Mouse (Mus musculus): ENCODE data around the gene Prkag2.

Prkag2 gene

GRCm38 (mm10) chr5:24908141-24908819 lies 192.2 kb downstream of the Prkag2 start:
- DNase-seq: peak; percentile 87

GRCm38 (mm10) chr5:24907737-24908136 lies 192.7 kb downstream of the Prkag2 start:
- peak; percentile 15 for DNase-seq

- DNase-seq: no peak
Observed at GRCm38 (mm10) chr5:24906844-24907243, 193.6 kb downstream of the Prkag2 start.

GRCm38 (mm10) chr5:24904941-24905340 lies 195.5 kb downstream of the Prkag2 start:
- DNase-seq: no peak

- DNase-seq: no peak
Observed at GRCm38 (mm10) chr5:24904423-24904822, 196.0 kb downstream of the Prkag2 start.

- no peak for DNase-seq
Observed at GRCm38 (mm10) chr5:24904001-24904400, 196.4 kb downstream of the Prkag2 start.

GRCm38 (mm10) chr5:24902835-24903234 lies 197.6 kb downstream of the Prkag2 start:
- peak; percentile 37 for DNase-seq

GRCm38 (mm10) chr5:24895606-24896005 lies 204.8 kb downstream of the Prkag2 start:
- DNase-seq: no peak

GRCm38 (mm10) chr5:24894814-24895213 lies 205.6 kb downstream of the Prkag2 start:
- DNase-seq: no peak

- no peak for DNase-seq
Observed at GRCm38 (mm10) chr5:24892461-24892860, 208.0 kb downstream of the Prkag2 start.

- DNase-seq: no peak
Observed at GRCm38 (mm10) chr5:24889860-24890259, 210.6 kb downstream of the Prkag2 start.

- DNase-seq: no peak
Observed at GRCm38 (mm10) chr5:24888874-24889591, 211.4 kb downstream of the Prkag2 start.

- no peak for DNase-seq
Observed at GRCm38 (mm10) chr5:24887271-24887670, 213.2 kb downstream of the Prkag2 start.

- no peak for DNase-seq
Observed at GRCm38 (mm10) chr5:24878713-24879112, 221.7 kb downstream of the Prkag2 start.

- DNase-seq: peak; percentile 11
Observed at GRCm38 (mm10) chr5:24877836-24878624, 222.4 kb downstream of the Prkag2 start.

GRCm38 (mm10) chr5:24876653-24877052 lies 223.8 kb downstream of the Prkag2 start:
- no peak for DNase-seq

GRCm38 (mm10) chr5:24874111-24874510 lies 226.3 kb downstream of the Prkag2 start:
- DNase-seq: no peak

GRCm38 (mm10) chr5:24873221-24873620 lies 227.2 kb downstream of the Prkag2 start:
- DNase-seq: no peak

GRCm38 (mm10) chr5:24871276-24871675 lies 229.2 kb downstream of the Prkag2 start:
- DNase-seq: peak; percentile 46

- peak; percentile 13 for DNase-seq
Observed at GRCm38 (mm10) chr5:24869796-24870289, 230.6 kb downstream of the Prkag2 start.

- no peak for DNase-seq
Observed at GRCm38 (mm10) chr5:24863804-24864203, 236.6 kb downstream of the Prkag2 start.

- no peak for DNase-seq
Observed at GRCm38 (mm10) chr5:24861449-24861930, 239.0 kb downstream of the Prkag2 start.
